In genomic region chr4:119411877-119412650, GRCm38 (mm10) we compare ENCODE assay signal across 27 mouse cellular contexts. TPM values are rescaled to one million over a fixed set of nuclear protein-coding genes. Genes with fewer than 3 reads are reported as not detected.
A peak's percentile ranks its signal among the peaks of the same experiment; 100 is the strongest.
DNase-seq lines count a peak whose midpoint lies in the region; ATAC-seq and TF ChIP-seq lines count a peak whose summit lies in the region.
"Had no signal": no experiment of that assay in that cellular context is flagged by ENCODE, and none has a peak within 500 bp of the region (broad histone marks: within the 10 kb centered on the region; RNA-seq: fewer than 3 reads in every experiment).

No protein-coding gene starts in this region.

- no peaks in the 10 kb centered on the region for H3K36me3 ChIP-seq in hindbrain, embryonic 15.5 days
- H3K36me3 ChIP-seq in hindbrain, embryonic 14.5 days (replicated peaks; ENCODE audit: control insufficient read depth, insufficient read depth), result no peaks in the 10 kb centered on the region
- H3K36me3 ChIP-seq in thymus, adult 2 months (ENCODE audit: control insufficient read depth, insufficient read depth, low read length), result no peaks in the 10 kb centered on the region
- H3K36me3 ChIP-seq: embryonic facial prominence, embryonic 10.5 days; forebrain, embryonic 15.5 days; hindbrain, embryonic 12.5 days; intestine, embryonic 15.5 days; limb, embryonic 15.5 days; liver, embryonic 15.5 days; lung, embryonic 15.5 days; midbrain, embryonic 15.5 days; stomach, embryonic 15.5 days had no signal

- H3K4me2 ChIP-seq in hindbrain, embryonic 15.5 days, result 0 out of 2 replicates have a peak overlapping the region, but pooled peaks have one; percentile 16
- H3K4me2 ChIP-seq in hindbrain, embryonic 14.5 days (replicated peaks), result no peak overlapping the region
- H3K4me2 ChIP-seq: hindbrain, embryonic 12.5 days; intestine, embryonic 15.5 days; limb, embryonic 15.5 days; liver, embryonic 15.5 days; lung, embryonic 15.5 days; midbrain, embryonic 15.5 days; stomach, embryonic 15.5 days had no signal

- H3K9ac ChIP-seq in hindbrain, embryonic 15.5 days, result no peak overlapping the region
- no peak overlapping the region for H3K9ac ChIP-seq in hindbrain, embryonic 14.5 days
- H3K9ac ChIP-seq: forebrain, embryonic 15.5 days; intestine, embryonic 15.5 days; limb, embryonic 15.5 days; liver, embryonic 15.5 days; lung, embryonic 15.5 days; midbrain, embryonic 15.5 days; stomach, embryonic 15.5 days had no signal

- H3K9me3 ChIP-seq in hindbrain, embryonic 15.5 days, result no peaks in the 10 kb centered on the region
- H3K9me3 ChIP-seq in hindbrain, embryonic 14.5 days (ENCODE audit: control insufficient read depth, low read length), result no peaks in the 10 kb centered on the region
- H3K9me3 ChIP-seq: embryonic facial prominence, embryonic 10.5 days; forebrain, embryonic 15.5 days; hindbrain, embryonic 12.5 days; intestine, embryonic 15.5 days; limb, embryonic 15.5 days; liver, embryonic 15.5 days; lung, embryonic 15.5 days; midbrain, embryonic 15.5 days; stomach, embryonic 15.5 days had no signal

- H3K27me3 ChIP-seq in hindbrain, embryonic 15.5 days, result no peaks in the 10 kb centered on the region
- no peaks in the 10 kb centered on the region for H3K27me3 ChIP-seq in hindbrain, embryonic 14.5 days (ENCODE audit: control insufficient read depth, insufficient read depth, low read length)
- H3K27me3 ChIP-seq in thymus, adult 2 months (ENCODE audit: control insufficient read depth, insufficient read depth, low read length), result no peaks in the 10 kb centered on the region
- H3K27me3 ChIP-seq: CH12.LX; forebrain, embryonic 15.5 days; hindbrain, embryonic 12.5 days; intestine, embryonic 15.5 days; limb, embryonic 15.5 days; lung, embryonic 15.5 days; midbrain, embryonic 15.5 days; stomach, embryonic 15.5 days had no signal

- H3K27ac ChIP-seq in hindbrain, embryonic 15.5 days (replicated peaks), result no peak overlapping the region
- H3K27ac ChIP-seq in hindbrain, embryonic 14.5 days, result no peak overlapping the region
- peak overlapping the region; percentile 47 for H3K27ac ChIP-seq in thymus, adult 2 months (ENCODE audit: control insufficient read depth, insufficient read depth, low read length)
- H3K27ac ChIP-seq: embryonic facial prominence, embryonic 10.5 days; heart, adult 2 months; hindbrain, embryonic 12.5 days; intestine, embryonic 15.5 days; left cerebral cortex, adult 2 months; limb, embryonic 15.5 days; liver, embryonic 15.5 days; lung, embryonic 15.5 days; macrophage; midbrain, embryonic 15.5 days; stomach, embryonic 15.5 days had no signal

- H3K4me1 ChIP-seq in hindbrain, embryonic 15.5 days (replicated peaks), result peaks cover 19% of the 10 kb centered on the region
- peaks cover 16% of the 10 kb centered on the region for H3K4me1 ChIP-seq in hindbrain, embryonic 14.5 days (replicated peaks; ENCODE audit: control insufficient read depth, insufficient read depth, low read length)
- H3K4me1 ChIP-seq in thymus, adult 2 months (replicated peaks; ENCODE audit: control insufficient read depth, insufficient read depth, low read length), result peaks cover 19% of the 10 kb centered on the region

- no peak for TF ChIP-seq POLR2A in thymus, adult 2 months (IDR thresholded peaks at IDR 0.05; ENCODE audit: control insufficient read depth, extremely low read depth, insufficient read depth, low read length, poor library complexity)

- no peak overlapping the region for H3K4me3 ChIP-seq in hindbrain, embryonic 15.5 days
- no peak overlapping the region for H3K4me3 ChIP-seq in hindbrain, embryonic 14.5 days (replicated peaks; ENCODE audit: low read length)
- H3K4me3 ChIP-seq in thymus, adult 2 months (ENCODE audit: control insufficient read depth, insufficient read depth, low read length), result no peak overlapping the region
- H3K4me3 ChIP-seq: embryonic facial prominence, embryonic 10.5 days; forebrain, embryonic 15.5 days; heart, adult 2 months; hindbrain, embryonic 12.5 days; intestine, embryonic 15.5 days; left cerebral cortex, adult 2 months; limb, embryonic 15.5 days; liver, embryonic 15.5 days; lung, embryonic 15.5 days; midbrain, embryonic 15.5 days; stomach, embryonic 15.5 days had no signal

- no peak for ATAC-seq in hindbrain, embryonic 15.5 days (ENCODE audit: low FRiP score, low read depth)
- ATAC-seq in hindbrain, embryonic 14.5 days (ENCODE audit: low FRiP score), result no peak
- ATAC-seq: intestine, embryonic 15.5 days; midbrain, embryonic 15.5 days had no signal

- WGBS in hindbrain, embryonic 15.5 days, result 77% methylated on average over 12 of the region's 12 CpGs
- WGBS in hindbrain, embryonic 14.5 days, result 79% methylated on average over 12 of the region's 12 CpGs
- 61% methylated on average over 11 of the region's 12 CpGs for whole genome bisulfite sequencing in thymus, adult 2 months

- TF ChIP-seq CTCF in thymus, adult 2 months (IDR thresholded peaks at IDR 0.05; ENCODE audit: borderline replicate concordance, control insufficient read depth, extremely low read depth, insufficient read depth, low read length, poor library complexity), result no peak

- no peak for DNase-seq in hindbrain, embryonic 14.5 days (ENCODE audit: low spot score)
- DNase-seq in R1 (ENCODE audit: low read depth, low spot score), result peak; percentile 86
- peak; percentile 56 for DNase-seq in thymus, adult 2 months
- peak; percentile 63 for DNase-seq in thymus, postnatal 4 days
- no peak for DNase-seq in urinary bladder, postnatal 4 days (ENCODE audit: low spot score in 2 of 2)
- DNase-seq in gastrocnemius, postnatal 4 days (ENCODE audit: low spot score in 2 of 2), result no peak
- DNase-seq: B cell, adult 2 months; cerebellum, adult 11-12 months; heart, adult 2 months; kidney, adult 8-10 months; right cerebral cortex, adult 18-20 months had no signal

RNA-seq across cellular contexts. Expression of gene Ccdc30, which starts 3.3 kb away (rescaled TPM):
- 20.0 and 21.3 TPM in 2 replicates for polyA plus RNA-seq in hindbrain, embryonic 15.5 days (2015; fragmentation: Nextera tagmentation; extraction: Ambion mirVana)
- polyA plus RNA-seq in hindbrain, embryonic 14.5 days (2014; fragmentation: Nextera tagmentation; extraction: Ambion mirVana), result 19.7 and 20.9 TPM in 2 replicates
- 3.4 and 3.7 TPM in 2 replicates for polyA plus RNA-seq in thymus, adult 2 months (2012; rRNA removed)
- total RNA-seq in gastrocnemius, postnatal 4 days (2021), result under 1 TPM; 0.44 to 0.61 TPM
- polyA plus RNA-seq: macrophage had no signal

RNA-seq across cellular contexts. Expression of gene Ppcs, which starts 10.2 kb away (rescaled TPM):
- polyA plus RNA-seq in hindbrain, embryonic 15.5 days (2015; fragmentation: Nextera tagmentation; extraction: Ambion mirVana), result 20.4 and 20.8 TPM in 2 replicates
- 23.4 and 25.6 TPM in 2 replicates for polyA plus RNA-seq in hindbrain, embryonic 14.5 days (2014; fragmentation: Nextera tagmentation; extraction: Ambion mirVana)
- 20.1 and 21.8 TPM in 2 replicates for polyA plus RNA-seq in thymus, adult 2 months (2012; rRNA removed)
- total RNA-seq in gastrocnemius, postnatal 4 days (2021), result 1 to 10 TPM; 5.7 to 6.0 TPM

RNA-seq across cellular contexts. Expression of gene Zmynd12, which starts 10.6 kb away (rescaled TPM):
- polyA plus RNA-seq in hindbrain, embryonic 15.5 days (2015; fragmentation: Nextera tagmentation; extraction: Ambion mirVana), result 0.35 and 0.47 TPM in 2 replicates
- polyA plus RNA-seq in hindbrain, embryonic 14.5 days (2014; fragmentation: Nextera tagmentation; extraction: Ambion mirVana), result 0.23 and 0.83 TPM in 2 replicates
- 0.35 and 0.55 TPM in 2 replicates for polyA plus RNA-seq in thymus, adult 2 months (2012; rRNA removed)
- not detected for total RNA-seq in gastrocnemius, postnatal 4 days (2021)
- total RNA-seq: gastrocnemius, postnatal 10 days; heart, adult 2 months; heart, postnatal 14 days; layer of hippocampus, postnatal 10 days had no signal
- polyA plus RNA-seq: macrophage had no signal

Comparison
In these comparisons a context has a peak if more than half of its experiments do, and no peak if none do; other contexts are left out.
1. DNase-seq: peak in R1 (single experiment), thymus, adult 2 months (single experiment) and thymus, postnatal 4 days (single experiment); none in hindbrain, embryonic 14.5 days (single experiment), urinary bladder, postnatal 4 days (0 of 2) and gastrocnemius, postnatal 4 days (0 of 2).